Mouse (Mus musculus): ENCODE measurements at regions not wholly inside any gene's neighbourhood (a gene's known extent, or its start where the extent isn't known, plus 50 kb on each side); places are given as distances from the start of the nearest gene placed in this dataset.
A peak's percentile ranks its signal among the peaks of the same experiment; 100 is the strongest.

GRCm38 (mm10) chr7:135767493-135767892 lies 51.3 kb upstream of the Mki67 start:
- no peak overlapping the region for H3K4me3 ChIP-seq (replicated peaks; ENCODE audit: low read length)

GRCm38 (mm10) chr7:135768064-135768463 lies 51.9 kb upstream of the Mki67 start:
- Histone ChIP-seq H3K4me1 (replicated peaks; ENCODE audit: control insufficient read depth, insufficient read depth, low read length) (peaks cover 9% of the 10 kb centered on the region), H3K36me3 (ENCODE audit: control insufficient read depth, insufficient read depth) (no peaks in the 10 kb centered on the region), H3K27me3 (replicated peaks; ENCODE audit: control insufficient read depth, insufficient read depth, low read length) (no peaks in the 10 kb centered on the region), H3K27ac (ENCODE audit: low read length) (no peak overlapping the region), H3K9me3 (ENCODE audit: control insufficient read depth, low read length) (no peaks in the 10 kb centered on the region), H3K4me3 (replicated peaks; ENCODE audit: low read length) (no peak overlapping the region), H3K9ac (replicated peaks; ENCODE audit: low read depth, low read length) (no peak overlapping the region), H3K4me2 (ENCODE audit: low read length) (no peak overlapping the region)
- no peak for ATAC-seq
- 65% methylated on average over 11 of the region's 11 CpGs for WGBS

More at GRCm38 (mm10) chr7:135767493-135767892, 51.3 kb upstream of the Mki67 start:
- Histone ChIP-seq H3K36me3 (ENCODE audit: control insufficient read depth, insufficient read depth) (no peaks in the 10 kb centered on the region), H3K4me2 (ENCODE audit: low read length) (no peak overlapping the region), H3K9me3 (ENCODE audit: control insufficient read depth, low read length) (no peaks in the 10 kb centered on the region), H3K27me3 (replicated peaks; ENCODE audit: control insufficient read depth, insufficient read depth, low read length) (no peaks in the 10 kb centered on the region), H3K9ac (replicated peaks; ENCODE audit: low read depth, low read length) (no peak overlapping the region), H3K27ac (ENCODE audit: low read length) (no peak overlapping the region), H3K4me1 (replicated peaks; ENCODE audit: control insufficient read depth, insufficient read depth, low read length) (peaks cover 9% of the 10 kb centered on the region)
- WGBS: 80% methylated on average over 6 of the region's 6 CpGs
- no peak for ATAC-seq

- Histone ChIP-seq H3K9me3 (ENCODE audit: control insufficient read depth, low read length) (no peaks in the 10 kb centered on the region), H3K9ac (replicated peaks; ENCODE audit: low read depth, low read length) (no peak overlapping the region), H3K4me2 (ENCODE audit: low read length) (no peak overlapping the region), H3K4me1 (replicated peaks; ENCODE audit: control insufficient read depth, insufficient read depth, low read length) (peaks cover 9% of the 10 kb centered on the region), H3K27me3 (replicated peaks; ENCODE audit: control insufficient read depth, insufficient read depth, low read length) (no peaks in the 10 kb centered on the region), H3K27ac (ENCODE audit: low read length) (no peak overlapping the region), H3K36me3 (ENCODE audit: control insufficient read depth, insufficient read depth) (no peaks in the 10 kb centered on the region), H3K4me3 (replicated peaks; ENCODE audit: low read length) (no peak overlapping the region)
- ATAC-seq: peak; percentile 40; the same call in 1 of the 2 replicates
- WGBS: 4% methylated on average over 3 of the region's 3 CpGs
Observed at GRCm38 (mm10) chr7:135768592-135768991, 52.4 kb upstream of the Mki67 start.

GRCm38 (mm10) chr7:135769082-135769673 lies 53.0 kb upstream of the Mki67 start:
- peaks cover 9% of the 10 kb centered on the region for H3K4me1 ChIP-seq (replicated peaks; ENCODE audit: control insufficient read depth, insufficient read depth, low read length)
- H3K9me3 ChIP-seq (ENCODE audit: control insufficient read depth, low read length): no peaks in the 10 kb centered on the region
- no peak overlapping the region for H3K4me3 ChIP-seq (replicated peaks; ENCODE audit: low read length)
- peak; percentile 31; the same call in 1 of the 2 replicates for ATAC-seq
- H3K9ac ChIP-seq (replicated peaks; ENCODE audit: low read depth, low read length): no peak overlapping the region
- H3K27me3 ChIP-seq (replicated peaks; ENCODE audit: control insufficient read depth, insufficient read depth, low read length): no peaks in the 10 kb centered on the region
- H3K4me2 ChIP-seq (ENCODE audit: low read length): no peak overlapping the region
- no peaks in the 10 kb centered on the region for H3K36me3 ChIP-seq (ENCODE audit: control insufficient read depth, insufficient read depth)
- no peak overlapping the region for H3K27ac ChIP-seq (ENCODE audit: low read length)
- 24% methylated on average over 21 of the region's 21 CpGs for WGBS

GRCm38 (mm10) chr7:135770051-135770450 lies 53.9 kb upstream of the Mki67 start:
- H3K4me1 ChIP-seq (replicated peaks; ENCODE audit: control insufficient read depth, insufficient read depth, low read length): peaks cover 9% of the 10 kb centered on the region
- WGBS: 70% methylated on average over 6 of the region's 6 CpGs
- H3K4me2 ChIP-seq (ENCODE audit: low read length): no peak overlapping the region
- H3K4me3 ChIP-seq (replicated peaks; ENCODE audit: low read length): no peak overlapping the region
- H3K9me3 ChIP-seq (ENCODE audit: control insufficient read depth, low read length): no peaks in the 10 kb centered on the region
- ATAC-seq: no peak
- H3K27ac ChIP-seq (ENCODE audit: low read length): no peak overlapping the region
- H3K9ac ChIP-seq (replicated peaks; ENCODE audit: low read depth, low read length): no peak overlapping the region
- no peaks in the 10 kb centered on the region for H3K27me3 ChIP-seq (replicated peaks; ENCODE audit: control insufficient read depth, insufficient read depth, low read length)
- H3K36me3 ChIP-seq (ENCODE audit: control insufficient read depth, insufficient read depth): no peaks in the 10 kb centered on the region

- H3K4me2 ChIP-seq (ENCODE audit: low read length): no peak overlapping the region
- WGBS: 86% methylated on average over 7 of the region's 7 CpGs
- no peak for ATAC-seq
Observed at GRCm38 (mm10) chr7:135775832-135776433, 59.8 kb upstream of the Mki67 start.

GRCm38 (mm10) chr7:135790167-135790566 lies 74.0 kb upstream of the Mki67 start:
- Histone ChIP-seq H3K4me2 (ENCODE audit: low read length) (no peak overlapping the region), H3K36me3 (ENCODE audit: control insufficient read depth, insufficient read depth) (no peaks in the 10 kb centered on the region), H3K4me3 (replicated peaks; ENCODE audit: low read length) (no peak overlapping the region), H3K9ac (replicated peaks; ENCODE audit: low read depth, low read length) (no peak overlapping the region), H3K9me3 (ENCODE audit: control insufficient read depth, low read length) (no peaks in the 10 kb centered on the region), H3K27me3 (replicated peaks; ENCODE audit: control insufficient read depth, insufficient read depth, low read length) (0 out of 2 replicates have a peak, but pooled peaks cover 4% of the 10 kb centered on the region), H3K4me1 (replicated peaks; ENCODE audit: control insufficient read depth, insufficient read depth, low read length) (0 out of 2 replicates have a peak, but pooled peaks cover 2% of the 10 kb centered on the region), H3K27ac (ENCODE audit: low read length) (no peak overlapping the region)
- WGBS: 79% methylated on average over 1 of the region's 1 CpGs
- ATAC-seq: no peak

More at GRCm38 (mm10) chr7:135775832-135776433, 59.8 kb upstream of the Mki67 start:
- Histone ChIP-seq H3K9me3 (ENCODE audit: control insufficient read depth, low read length) (no peaks in the 10 kb centered on the region), H3K27ac (ENCODE audit: low read length) (no peak overlapping the region), H3K9ac (replicated peaks; ENCODE audit: low read depth, low read length) (no peak overlapping the region), H3K4me3 (replicated peaks; ENCODE audit: low read length) (no peak overlapping the region), H3K4me1 (replicated peaks; ENCODE audit: control insufficient read depth, insufficient read depth, low read length) (no peaks in the 10 kb centered on the region), H3K36me3 (ENCODE audit: control insufficient read depth, insufficient read depth) (no peaks in the 10 kb centered on the region), H3K27me3 (replicated peaks; ENCODE audit: control insufficient read depth, insufficient read depth, low read length) (no peaks in the 10 kb centered on the region)

GRCm38 (mm10) chr7:135790978-135791377 lies 74.8 kb upstream of the Mki67 start:
- H3K4me2 ChIP-seq (ENCODE audit: low read length): no peak overlapping the region
- no peaks in the 10 kb centered on the region for H3K36me3 ChIP-seq (ENCODE audit: control insufficient read depth, insufficient read depth)
- H3K4me1 ChIP-seq (replicated peaks; ENCODE audit: control insufficient read depth, insufficient read depth, low read length): 0 out of 2 replicates have a peak, but pooled peaks cover 2% of the 10 kb centered on the region
- 2% methylated on average over 3 of the region's 3 CpGs for WGBS
- no peak overlapping the region for H3K27ac ChIP-seq (ENCODE audit: low read length)
- no peak overlapping the region for H3K9ac ChIP-seq (replicated peaks; ENCODE audit: low read depth, low read length)
- ATAC-seq: no peak
- H3K27me3 ChIP-seq (replicated peaks; ENCODE audit: control insufficient read depth, insufficient read depth, low read length): 0 out of 2 replicates have a peak, but pooled peaks cover 4% of the 10 kb centered on the region
- no peaks in the 10 kb centered on the region for H3K9me3 ChIP-seq (ENCODE audit: control insufficient read depth, low read length)
- H3K4me3 ChIP-seq (replicated peaks; ENCODE audit: low read length): no peak overlapping the region

GRCm38 (mm10) chr7:135791953-135792690 lies 76.0 kb upstream of the Mki67 start:
- 66% methylated on average over 6 of the region's 6 CpGs for WGBS
- no peak overlapping the region for H3K9ac ChIP-seq (replicated peaks; ENCODE audit: low read depth, low read length)
- 0 out of 2 replicates have a peak, but pooled peaks cover 2% of the 10 kb centered on the region for H3K4me1 ChIP-seq (replicated peaks; ENCODE audit: control insufficient read depth, insufficient read depth, low read length)
- no peak for ATAC-seq
- H3K36me3 ChIP-seq (ENCODE audit: control insufficient read depth, insufficient read depth): no peaks in the 10 kb centered on the region
- no peaks in the 10 kb centered on the region for H3K9me3 ChIP-seq (ENCODE audit: control insufficient read depth, low read length)
- H3K27me3 ChIP-seq (replicated peaks; ENCODE audit: control insufficient read depth, insufficient read depth, low read length): 0 out of 2 replicates have a peak, but pooled peaks cover 4% of the 10 kb centered on the region
- H3K27ac ChIP-seq (ENCODE audit: low read length): no peak overlapping the region
- H3K4me3 ChIP-seq (replicated peaks; ENCODE audit: low read length): no peak overlapping the region
- H3K4me2 ChIP-seq (ENCODE audit: low read length): no peak overlapping the region
